ENCODE assay signal across 14 mouse cellular contexts in the genomic region with DNA sequence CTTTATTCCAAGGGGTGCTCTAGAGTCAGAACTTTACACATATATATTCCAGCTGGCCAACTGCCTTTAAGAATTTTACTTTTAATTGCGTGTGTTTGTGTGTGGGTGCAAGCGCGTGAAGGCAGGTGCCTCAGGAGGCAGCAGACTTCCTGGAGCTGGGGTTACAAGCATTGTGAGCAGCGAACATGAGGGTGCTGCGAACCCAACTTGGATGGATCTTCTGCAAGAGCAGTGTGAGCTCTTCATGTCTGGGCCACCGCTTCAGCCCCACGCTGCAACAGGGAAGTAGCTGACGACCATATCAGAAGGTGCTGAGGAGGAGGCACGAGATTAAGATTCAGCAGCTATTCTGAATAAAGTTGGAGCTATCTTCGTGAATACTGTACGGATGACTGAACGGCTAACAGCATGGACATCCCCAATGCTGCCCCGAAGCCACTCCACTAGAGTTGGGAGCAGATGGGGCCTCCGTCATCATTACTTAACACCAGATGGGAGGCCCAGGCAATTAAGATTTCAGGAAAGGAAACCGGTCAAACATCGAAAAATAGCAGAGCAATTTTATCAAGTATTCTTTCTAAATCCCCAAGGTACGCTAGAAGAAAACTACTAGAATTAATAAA.
DNase-seq lines count a peak whose midpoint lies in the region; ATAC-seq and TF ChIP-seq lines count a peak whose summit lies in the region.
"Had no signal": no experiment of that assay in that cellular context is flagged by ENCODE, and none has a peak within 500 bp of the region (broad histone marks: within the 10 kb centered on the region; RNA-seq: fewer than 3 reads in every experiment).

No protein-coding gene starts in this region.

- no peaks in the 10 kb centered on the region for H3K36me3 ChIP-seq in forebrain, embryonic 16.5 days (ENCODE audit: control insufficient read depth, insufficient read depth)
- no peaks in the 10 kb centered on the region for H3K36me3 ChIP-seq in midbrain, postnatal 0 days (ENCODE audit: insufficient read depth, low read length)

- WGBS in forebrain, embryonic 16.5 days = 67% methylated on average over 17 of the region's 17 CpGs
- WGBS in midbrain, postnatal 0 days = 80% methylated on average over 17 of the region's 17 CpGs

- peaks cover 4% of the 10 kb centered on the region; the same call in 1 of the 2 replicates for H3K4me1 ChIP-seq in forebrain, embryonic 16.5 days (replicated peaks; ENCODE audit: control insufficient read depth, insufficient read depth, low read length)
- H3K4me1 ChIP-seq in midbrain, postnatal 0 days (ENCODE audit: insufficient read depth, low read length) = no peaks in the 10 kb centered on the region

- no peak overlapping the region for H3K4me3 ChIP-seq in forebrain, embryonic 16.5 days (replicated peaks; ENCODE audit: low read length)
- no peak overlapping the region for H3K4me3 ChIP-seq in midbrain, postnatal 0 days (ENCODE audit: low read depth, low read length)
- H3K4me3 ChIP-seq: erythroblast, embryonic 14.5 days; left cerebral cortex, adult 2 months had no signal

- H3K9ac ChIP-seq in forebrain, embryonic 16.5 days (replicated peaks; ENCODE audit: low read depth, low read length) = no peak overlapping the region
- H3K9ac ChIP-seq in midbrain, postnatal 0 days (replicated peaks; ENCODE audit: low read length, poor library complexity, severe bottlenecking) = no peak overlapping the region

- 0 out of 2 replicates have a peak overlapping the region, but pooled peaks have one; percentile 29 for H3K27ac ChIP-seq in forebrain, embryonic 16.5 days (ENCODE audit: low read length)
- no peak overlapping the region for H3K27ac ChIP-seq in midbrain, postnatal 0 days (ENCODE audit: low read depth, low read length)
- H3K27ac ChIP-seq: left cerebral cortex, adult 2 months; stomach, postnatal 0 days had no signal

- DNase-seq in left cerebral cortex, postnatal 4 days = peak; percentile 57
- no peak for DNase-seq in left cerebral cortex, postnatal 25 days (ENCODE audit: low spot score in 2 of 2)
- peak; percentile 35 to 36 for DNase-seq in cerebellum, adult 18-20 months
- peak; percentile 65 for DNase-seq in midbrain, postnatal 0 days (ENCODE audit: low spot score)
- DNase-seq in testis, postnatal 10 days (ENCODE audit: low spot score) = no peak
- no peak for DNase-seq in yolk sac, embryonic 10.5 days (ENCODE audit: low spot score)
- no peak for DNase-seq in layer of hippocampus, postnatal 25 days (ENCODE audit: extremely low spot score in 1 of 2, low spot score in 1 of 2)
- DNase-seq: embryo, embryonic 11 days; heart, postnatal 4 days; kidney, adult 9 months had no signal

- H3K27me3 ChIP-seq in forebrain, embryonic 16.5 days (replicated peaks; ENCODE audit: control insufficient read depth, insufficient read depth, low read length) = no peaks in the 10 kb centered on the region
- no peaks in the 10 kb centered on the region for H3K27me3 ChIP-seq in midbrain, postnatal 0 days (ENCODE audit: insufficient read depth, low read length)

- no peak for TF ChIP-seq CTCF in midbrain, postnatal 0 days (IDR thresholded peaks at IDR 0.05)

- peak; percentile 68 for ATAC-seq in forebrain, embryonic 16.5 days
- no peak for ATAC-seq in midbrain, postnatal 0 days (ENCODE audit: low FRiP score)

- H3K9me3 ChIP-seq in forebrain, embryonic 16.5 days (ENCODE audit: control insufficient read depth, low read length) = no peaks in the 10 kb centered on the region
- H3K9me3 ChIP-seq in midbrain, postnatal 0 days (ENCODE audit: low read length) = no peaks in the 10 kb centered on the region

- intact Hi-C loops in left cerebral cortex, postnatal 4 days (cut with DNase I) = no loop called here
- intact Hi-C loops in left cerebral cortex, postnatal 25 days (cut with DNase I) = no loop called here

- no peak overlapping the region for H3K4me2 ChIP-seq in forebrain, embryonic 16.5 days (ENCODE audit: low read length)
- no peak overlapping the region for H3K4me2 ChIP-seq in midbrain, postnatal 0 days (ENCODE audit: low read depth, low read length, poor library complexity, severe bottlenecking)

Comparison
In these comparisons a context has a peak if more than half of its experiments do, and no peak if none do; other contexts are left out.
1. DNase-seq: peak in left cerebral cortex, postnatal 4 days (single experiment), cerebellum, adult 18-20 months (2 of 2) and midbrain, postnatal 0 days (single experiment); none in left cerebral cortex, postnatal 25 days (0 of 2), testis, postnatal 10 days (single experiment), yolk sac, embryonic 10.5 days (single experiment) and layer of hippocampus, postnatal 25 days (0 of 2).